Mouse (Mus musculus) urinary bladder, postnatal 14 days (tissue): ENCODE results near the gene Slc38a10.

ENCODE experiments used
- DNase-seq: peaks from one replicate; pipeline ENCODE4 v3.0.0; 2021; ENCODE audit warnings: low spot score

Gene Slc38a10

DNA sequence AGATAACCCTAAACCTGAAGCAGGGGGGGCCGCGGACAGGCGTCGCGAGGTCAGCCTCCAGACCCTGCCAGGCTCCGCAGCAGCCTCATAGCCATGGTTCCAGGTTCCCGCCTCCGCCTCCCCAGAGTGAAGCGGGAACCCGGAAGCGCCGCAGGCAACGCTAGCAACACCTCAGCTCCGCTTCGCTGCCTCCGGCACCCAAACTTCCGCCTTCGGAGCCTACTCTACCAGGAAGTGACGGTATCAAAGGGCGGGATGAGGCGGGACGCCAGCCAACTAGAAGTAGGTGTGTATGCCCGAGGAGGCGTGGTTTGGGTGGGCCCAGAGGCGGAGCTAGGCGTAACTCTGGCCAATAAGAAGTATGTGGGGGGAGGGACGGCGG, at the start of gene Slc38a10:
Slc38a10 (minus strand) TSS at position 234 of the 382 bp plus-strand sequence.
- peak; percentile 100 for DNase-seq

DNA sequence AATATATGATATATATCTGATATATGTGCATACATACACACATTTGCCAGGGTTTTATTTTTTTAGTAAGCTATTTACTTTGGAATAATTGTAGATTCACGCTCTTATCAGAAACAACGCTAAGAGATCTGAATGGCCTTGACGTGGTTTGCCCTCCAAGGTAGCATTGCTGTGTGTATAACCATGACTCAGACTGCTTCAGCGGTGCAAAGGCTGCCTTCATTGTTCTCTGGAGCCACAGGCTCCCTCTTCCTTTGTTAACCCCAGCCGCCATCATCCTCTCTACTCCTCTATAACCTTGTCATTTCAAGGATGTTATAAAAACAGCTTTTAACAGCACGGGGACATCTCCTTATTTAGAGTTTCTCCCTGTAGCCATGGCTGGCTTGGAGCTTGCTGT, 49.5 kb upstream of the Slc38a10 start:
- DNase-seq: no peak

DNA sequence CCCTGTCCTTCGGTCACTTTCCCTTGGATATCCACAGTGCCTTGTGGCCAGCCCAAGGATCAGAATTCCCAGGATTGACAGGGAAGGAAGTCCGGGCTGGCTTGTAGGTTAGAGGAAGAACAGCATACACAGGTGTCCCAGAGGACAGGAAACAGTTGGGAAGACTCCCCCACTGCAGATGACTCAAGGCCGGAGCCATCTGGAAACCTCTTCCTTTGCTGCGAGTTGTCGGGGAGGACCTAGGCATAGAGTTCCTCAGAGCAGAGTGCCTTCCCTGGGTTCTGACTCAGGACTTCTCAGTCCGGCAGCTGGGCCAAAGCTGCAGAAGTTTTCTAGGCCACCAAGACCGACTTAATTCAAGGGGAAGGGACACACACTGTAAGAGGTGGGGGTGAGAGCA, 48.6 kb upstream of the Slc38a10 start:
- no peak for DNase-seq

DNA sequence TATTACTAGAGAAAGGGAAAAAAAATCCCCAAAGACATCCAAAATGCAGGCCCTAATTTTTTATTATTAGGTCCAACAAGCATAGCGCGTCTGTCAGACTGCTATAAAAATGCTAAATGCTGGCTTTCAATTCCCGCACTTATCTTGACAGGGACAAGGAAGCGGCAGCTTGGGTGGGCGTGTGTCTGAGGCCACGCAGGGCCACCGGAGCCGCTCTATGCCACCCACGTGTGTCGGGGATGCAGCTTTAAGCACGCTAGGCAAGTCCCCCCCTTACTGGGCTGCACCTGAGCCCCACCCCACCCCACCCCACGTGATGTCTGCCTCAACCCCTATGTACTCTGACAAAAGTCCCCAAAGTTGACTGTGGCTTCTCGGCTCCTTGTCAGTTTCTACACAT, 47.7 kb upstream of the Slc38a10 start:
- no peak for DNase-seq

DNA sequence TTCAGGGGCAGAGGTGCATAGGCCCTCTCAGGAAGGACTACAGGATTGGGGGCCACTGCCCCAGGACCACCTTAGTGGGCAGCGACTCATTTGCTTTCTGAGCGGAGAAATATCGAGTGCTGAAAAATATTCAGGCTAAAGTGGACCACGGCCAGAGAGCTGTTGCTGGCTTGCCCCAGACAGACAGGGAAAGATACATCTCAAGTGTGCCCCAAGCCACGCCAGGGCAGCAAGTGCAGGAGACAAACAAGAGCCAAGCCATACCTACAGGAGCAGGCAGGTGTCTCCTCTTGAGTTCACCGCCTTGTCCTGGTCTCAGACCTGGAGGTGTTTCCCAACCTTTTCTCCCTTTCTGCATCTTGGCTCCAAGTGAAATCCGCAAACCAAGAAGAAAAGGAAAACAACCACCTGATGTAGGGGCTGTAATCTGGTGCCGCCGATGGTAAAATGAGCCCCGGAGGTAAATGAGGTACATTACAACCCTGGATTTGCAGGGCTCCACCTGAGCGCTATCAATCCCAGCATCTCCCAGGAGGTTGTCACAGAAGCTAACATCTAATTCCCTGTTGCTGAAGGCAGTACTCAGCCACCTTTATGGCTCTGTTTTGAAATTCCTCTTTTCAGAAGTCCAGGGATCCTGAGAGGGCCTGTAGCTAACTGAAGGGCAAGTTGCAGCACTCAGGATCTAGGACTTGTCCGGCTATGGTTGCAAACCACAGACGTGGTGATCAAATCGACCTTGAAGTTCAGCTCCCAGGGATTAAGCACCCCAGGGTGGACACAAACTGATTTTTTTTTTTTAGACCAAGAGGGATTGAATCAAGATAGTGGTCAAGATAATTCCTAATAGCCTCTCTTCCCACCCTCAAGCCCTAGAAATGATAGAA, 39.6 kb upstream of the Slc38a10 start:
- no peak for DNase-seq

DNA sequence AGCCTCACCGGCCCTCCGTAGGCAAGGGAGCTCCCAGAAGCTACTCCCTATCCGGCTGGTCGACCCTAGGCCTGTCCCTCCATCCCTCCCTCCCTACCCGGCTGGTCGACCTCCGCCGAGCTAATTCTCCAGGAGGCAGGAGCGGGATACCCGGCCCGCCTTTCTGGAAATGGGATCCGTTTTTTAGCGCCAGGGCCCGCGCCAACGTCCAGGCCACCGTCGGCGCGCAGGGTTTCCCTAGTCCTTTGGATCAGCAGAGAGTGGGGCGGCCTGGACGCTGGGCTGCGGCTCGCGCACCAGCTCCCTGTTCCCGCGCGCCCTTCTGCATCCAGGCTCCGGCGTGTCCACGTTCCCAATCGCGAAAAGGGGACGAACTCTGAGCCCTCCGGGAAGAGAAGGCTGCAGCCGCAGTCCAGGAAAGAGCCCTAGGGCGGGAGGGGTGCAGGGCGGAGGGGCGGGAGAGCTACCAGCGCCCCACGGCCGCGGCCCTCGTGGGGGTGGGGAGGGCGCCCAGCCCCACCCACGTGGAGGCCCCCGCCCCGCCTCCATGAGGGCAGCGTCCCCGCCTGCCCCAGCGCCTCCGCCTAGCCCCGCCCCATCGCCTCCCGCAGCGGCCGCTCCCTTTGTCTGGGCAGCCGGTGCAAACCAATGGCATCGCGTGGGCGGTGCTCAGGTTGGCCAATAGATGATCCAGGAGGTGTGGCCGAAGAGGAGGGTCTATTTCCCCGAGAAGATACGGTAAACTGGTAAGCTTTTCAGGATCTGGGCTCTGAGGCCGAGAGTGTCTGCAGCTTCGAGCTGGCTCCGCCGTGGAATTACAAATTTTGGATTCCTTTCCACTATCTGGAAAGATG, 38.5 kb upstream of the Slc38a10 start:
- peak; percentile 99 for DNase-seq

DNA sequence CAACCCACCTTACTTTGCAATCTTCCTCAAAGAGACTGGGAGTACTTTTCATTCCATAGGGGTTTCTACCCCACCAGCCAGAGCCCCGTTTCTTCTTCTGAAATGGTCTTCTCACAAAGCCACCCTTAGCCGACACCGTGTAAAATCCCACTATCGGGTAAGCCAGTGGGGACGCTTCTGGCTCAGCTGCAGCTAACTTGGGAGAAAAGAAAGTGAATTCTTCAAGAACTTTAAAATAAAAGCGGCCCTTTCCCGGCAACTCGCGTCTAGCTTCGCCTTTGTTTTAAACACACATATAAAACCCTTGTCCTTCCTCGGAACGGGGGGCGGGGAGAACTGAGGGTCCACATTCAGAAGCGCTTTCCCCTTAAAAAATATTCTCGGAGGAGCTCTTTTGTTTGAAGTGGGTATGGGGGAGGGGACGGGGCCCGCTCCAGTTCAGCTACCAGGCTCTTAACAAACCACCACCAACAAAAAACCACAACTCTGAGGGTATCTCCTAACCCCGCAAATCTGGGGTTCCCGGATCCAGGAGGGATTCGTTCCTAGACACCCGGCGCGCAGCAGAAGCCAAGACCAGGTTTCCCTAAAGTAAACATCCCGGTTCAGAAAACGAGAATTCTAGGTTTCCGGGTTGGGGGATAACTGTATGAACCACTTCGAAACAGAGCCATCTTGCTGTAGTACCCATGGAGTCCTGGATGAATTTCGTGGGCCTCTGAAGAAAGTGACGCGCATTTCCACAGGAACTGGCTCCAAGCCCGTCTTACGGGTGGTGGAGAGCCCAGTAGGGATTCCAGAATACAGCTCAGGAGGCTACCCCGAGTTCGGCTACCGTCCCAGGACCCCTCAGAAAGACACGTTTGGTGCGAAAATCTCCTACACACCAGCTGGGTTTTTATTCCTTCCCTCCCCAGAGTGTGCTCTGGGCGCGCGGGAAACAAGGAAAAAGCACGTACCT, 37.6 kb upstream of the Slc38a10 start:
- DNase-seq: peak; percentile 58

DNA sequence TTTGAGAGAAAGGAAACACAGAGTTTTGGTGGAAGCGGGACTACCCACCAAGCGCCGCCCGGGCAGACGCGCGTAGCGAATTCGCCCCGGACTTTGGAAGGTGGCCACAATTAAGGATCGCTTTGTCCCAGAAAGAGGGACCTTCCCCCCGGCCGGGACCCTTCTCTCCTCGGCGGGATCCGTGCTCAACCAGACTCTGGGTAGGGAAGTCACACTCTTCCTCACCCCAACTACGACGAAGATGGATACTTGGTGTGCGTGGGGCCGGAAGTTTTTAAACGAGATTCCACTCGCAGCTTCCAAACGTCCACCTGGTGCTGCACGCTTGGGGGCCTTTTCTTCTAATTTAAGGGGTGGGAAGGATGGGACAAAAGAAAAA, 36.9 kb upstream of the Slc38a10 start:
- DNase-seq: peak; percentile 38

DNA sequence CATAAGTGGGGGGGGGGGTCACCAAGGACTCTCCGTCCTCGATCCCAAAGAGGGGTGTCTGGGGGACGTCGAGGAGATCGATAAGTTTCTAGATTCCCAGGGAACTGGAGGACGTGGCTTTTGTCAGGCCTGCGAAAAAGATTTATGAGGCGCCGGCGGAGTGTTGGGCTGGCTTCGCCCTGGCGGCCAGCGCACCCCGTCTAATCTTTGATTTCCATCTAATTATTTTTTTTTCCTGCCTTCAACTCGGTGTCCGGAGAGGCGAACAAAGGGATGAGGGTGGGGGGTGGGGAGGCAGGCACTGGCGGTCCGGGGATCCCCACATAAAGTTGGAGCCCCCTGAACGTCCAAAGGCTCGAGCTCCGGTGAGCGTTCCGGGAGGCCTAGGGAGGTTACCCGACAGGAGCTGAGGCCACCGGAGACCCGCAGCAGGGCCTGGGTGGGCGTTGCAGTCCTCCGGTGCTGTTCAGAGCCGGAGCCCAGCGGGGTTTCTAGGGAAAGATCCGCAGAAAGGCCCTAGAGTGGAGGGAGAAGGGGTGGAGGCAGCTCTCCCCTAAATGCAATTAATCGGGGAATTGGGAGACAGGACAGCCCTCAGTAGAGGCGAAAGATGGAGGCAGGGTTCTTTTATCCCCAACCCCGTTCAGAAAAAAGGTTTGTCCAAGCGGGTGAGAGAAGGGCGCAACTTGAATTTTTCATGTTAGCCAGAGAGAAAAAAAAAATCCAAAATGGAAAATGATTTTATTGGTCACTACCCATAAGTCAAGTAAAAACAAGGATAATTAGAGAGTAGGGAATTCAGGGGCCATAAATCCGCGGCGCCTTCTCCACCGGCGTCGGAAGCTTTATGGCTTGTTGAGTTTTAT, 36.3 kb upstream of the Slc38a10 start:
- DNase-seq: peak; percentile 56

DNA sequence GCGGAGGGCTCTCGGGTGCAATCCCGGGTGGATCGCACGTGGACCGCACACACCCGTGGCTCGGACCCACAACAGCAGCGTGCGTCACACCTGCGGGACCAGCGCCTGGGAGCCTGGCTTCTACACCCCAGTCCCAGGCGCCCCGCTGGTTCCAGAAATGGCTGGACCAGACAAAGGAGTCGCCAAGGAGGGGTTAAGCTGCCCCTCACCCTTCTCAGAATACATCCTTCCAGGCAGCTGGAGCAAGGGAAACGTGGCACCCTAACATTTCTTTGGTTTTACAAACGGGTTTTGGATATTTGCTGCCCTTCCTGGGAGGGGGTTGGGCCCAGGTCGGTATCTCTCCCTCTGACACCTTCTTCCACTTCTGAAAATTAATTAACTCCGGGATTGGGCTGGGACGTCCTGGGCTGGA, 35.7 kb upstream of the Slc38a10 start:
- no peak for DNase-seq

DNA sequence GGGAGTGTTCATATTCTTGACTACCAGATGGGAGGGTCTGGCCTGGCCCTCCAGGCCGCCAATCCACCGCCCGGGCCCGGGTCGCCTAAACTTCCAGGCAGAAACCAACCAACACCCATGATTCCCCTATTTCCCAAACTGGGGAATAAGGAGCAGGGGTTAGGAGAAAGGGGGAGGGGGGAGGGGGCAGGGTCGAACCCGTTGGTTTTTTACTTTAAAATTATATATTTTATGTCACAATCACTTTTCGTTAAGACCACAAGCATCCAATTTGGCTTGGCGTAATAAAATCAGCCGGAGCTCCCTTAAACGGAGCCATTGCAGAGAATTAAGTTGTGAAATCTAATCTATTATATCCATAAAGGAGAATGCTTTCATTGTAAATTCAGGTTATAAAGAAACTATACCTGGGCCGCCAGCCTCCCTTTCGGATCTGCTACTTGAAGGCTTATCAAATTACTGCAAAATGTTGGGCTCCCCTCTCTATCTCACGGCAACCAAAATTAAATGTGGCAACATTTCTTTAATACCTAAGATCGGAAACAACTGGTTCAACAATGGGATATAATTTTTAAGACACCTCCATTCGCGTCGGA, 35.1 kb upstream of the Slc38a10 start:
- DNase-seq: no peak

DNA sequence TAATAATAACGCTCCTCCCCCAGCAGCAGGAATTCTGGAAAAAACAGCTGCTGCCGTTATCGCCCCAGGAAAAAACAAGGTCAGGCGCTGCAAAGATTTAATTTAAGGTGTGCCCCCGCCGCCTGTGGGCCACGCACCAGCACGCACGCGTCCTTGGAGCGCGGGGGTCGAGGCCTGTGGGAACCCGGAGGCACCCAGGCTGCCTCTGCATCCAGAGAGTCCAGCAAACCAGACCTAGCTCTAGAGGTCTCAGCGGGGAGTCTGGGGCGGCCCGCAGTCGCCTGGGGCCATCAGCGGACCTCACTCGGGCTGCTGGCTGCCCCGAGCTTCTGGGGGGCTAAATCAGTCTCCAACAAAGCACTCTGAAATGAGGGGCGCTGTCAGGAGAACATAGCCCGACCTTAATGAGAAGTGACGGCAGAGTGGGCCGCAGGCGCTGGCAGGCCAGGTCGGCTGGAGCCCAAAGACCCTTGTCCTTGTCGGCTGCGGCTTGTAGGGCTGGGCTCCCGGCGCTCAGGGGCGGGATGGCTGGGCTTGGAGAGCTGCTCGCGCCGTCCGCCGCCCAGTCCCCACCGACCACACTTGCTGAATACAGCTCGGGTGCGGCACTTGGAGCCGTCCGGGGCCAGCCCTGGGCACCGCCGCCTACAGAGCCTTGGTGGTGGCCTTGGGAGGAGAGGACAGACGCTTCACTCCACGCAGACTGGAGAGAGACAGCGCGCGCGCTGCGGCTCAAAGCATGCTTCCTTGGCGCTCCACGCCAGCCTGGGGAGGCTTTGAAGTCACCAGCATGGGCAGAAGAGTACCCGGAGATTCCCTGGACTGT, 34.4 kb upstream of the Slc38a10 start:
- peak; percentile 24 for DNase-seq

DNA sequence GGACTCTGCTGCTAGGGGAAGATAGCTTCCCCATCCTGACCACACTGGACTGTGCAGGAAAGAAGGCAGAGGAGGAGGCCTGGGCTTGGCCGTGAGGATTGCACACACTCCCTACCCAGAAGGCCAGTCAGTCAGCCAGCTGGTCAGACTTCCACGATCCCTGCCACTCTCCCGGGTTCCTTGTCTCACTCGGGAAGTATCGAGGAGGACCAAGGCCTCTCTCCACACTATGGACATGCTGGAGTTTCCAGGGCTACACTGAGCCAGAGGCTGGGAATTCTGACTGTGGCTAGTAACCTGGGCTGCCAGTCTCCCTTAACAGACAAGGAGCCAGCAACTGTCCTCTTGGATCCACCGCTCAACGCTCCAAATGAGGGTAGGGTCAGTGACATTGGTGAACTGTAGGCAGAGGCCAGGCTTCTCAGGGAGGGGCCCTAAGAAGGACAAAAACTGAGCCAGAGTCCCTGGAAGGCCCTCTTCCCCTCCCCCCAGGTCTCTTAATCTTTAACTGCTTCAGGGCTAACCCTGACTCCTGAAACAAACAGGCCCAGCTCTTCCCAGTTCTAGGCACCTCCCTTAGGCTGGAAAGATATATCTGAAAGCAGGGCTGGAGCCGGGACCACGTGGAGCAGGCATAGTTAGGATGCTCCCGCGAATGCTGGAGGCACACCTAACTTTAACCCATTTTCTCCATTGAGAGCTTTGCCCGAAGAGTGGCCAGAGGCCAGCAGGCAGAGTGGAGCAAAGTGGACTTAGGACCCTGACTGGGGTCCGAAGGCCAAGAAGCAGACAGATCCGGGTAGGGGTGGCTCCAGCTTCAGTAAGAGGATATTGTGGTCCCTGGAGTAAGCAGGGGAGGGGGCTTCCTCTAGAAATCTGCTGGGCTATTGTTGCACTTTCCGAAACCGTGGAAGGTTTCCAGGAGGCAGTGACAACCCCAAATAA, 33.5 kb upstream of the Slc38a10 start:
- peak; percentile 32 for DNase-seq

DNA sequence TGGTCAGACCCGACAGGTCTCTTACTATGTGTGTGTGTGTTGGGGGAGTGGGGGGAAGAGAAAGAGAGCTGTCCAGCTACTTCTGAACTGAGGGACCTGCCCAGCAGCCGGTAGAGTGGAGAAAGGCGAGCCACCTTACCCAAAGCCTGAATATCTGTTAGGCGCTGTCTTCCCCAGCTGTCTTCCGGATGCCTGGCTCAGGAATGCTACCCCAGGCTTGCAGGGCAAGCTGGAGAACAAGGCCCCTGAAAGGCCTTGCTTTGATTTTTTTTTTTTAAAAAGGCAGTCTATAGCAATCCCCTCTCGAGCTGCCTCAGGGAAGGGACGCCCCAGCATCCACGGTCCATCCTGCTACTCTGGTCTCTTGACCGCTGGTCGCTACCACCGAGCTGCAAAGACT, 32.6 kb upstream of the Slc38a10 start:
- no peak for DNase-seq

DNA sequence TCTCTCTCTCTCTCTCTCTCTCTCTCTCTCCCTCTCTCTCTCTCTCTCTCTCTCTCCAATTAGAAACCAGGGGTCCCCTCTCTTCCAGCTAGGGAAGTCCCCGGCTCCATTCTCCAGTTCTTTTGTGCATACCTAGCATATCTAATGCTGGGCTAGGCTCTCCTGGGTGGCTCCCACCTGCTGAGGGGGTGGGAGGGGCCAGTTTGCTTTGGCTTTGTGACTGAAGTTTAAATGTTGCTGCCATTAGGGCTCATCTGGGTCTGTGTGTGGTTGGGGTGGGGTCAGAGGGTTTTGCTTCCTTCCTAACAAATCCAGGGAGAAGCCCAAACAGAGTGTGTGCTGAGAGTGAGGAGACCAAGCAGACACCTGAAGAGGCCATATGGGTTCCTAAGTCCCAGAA, 32.0 kb upstream of the Slc38a10 start:
- no peak for DNase-seq

DNA sequence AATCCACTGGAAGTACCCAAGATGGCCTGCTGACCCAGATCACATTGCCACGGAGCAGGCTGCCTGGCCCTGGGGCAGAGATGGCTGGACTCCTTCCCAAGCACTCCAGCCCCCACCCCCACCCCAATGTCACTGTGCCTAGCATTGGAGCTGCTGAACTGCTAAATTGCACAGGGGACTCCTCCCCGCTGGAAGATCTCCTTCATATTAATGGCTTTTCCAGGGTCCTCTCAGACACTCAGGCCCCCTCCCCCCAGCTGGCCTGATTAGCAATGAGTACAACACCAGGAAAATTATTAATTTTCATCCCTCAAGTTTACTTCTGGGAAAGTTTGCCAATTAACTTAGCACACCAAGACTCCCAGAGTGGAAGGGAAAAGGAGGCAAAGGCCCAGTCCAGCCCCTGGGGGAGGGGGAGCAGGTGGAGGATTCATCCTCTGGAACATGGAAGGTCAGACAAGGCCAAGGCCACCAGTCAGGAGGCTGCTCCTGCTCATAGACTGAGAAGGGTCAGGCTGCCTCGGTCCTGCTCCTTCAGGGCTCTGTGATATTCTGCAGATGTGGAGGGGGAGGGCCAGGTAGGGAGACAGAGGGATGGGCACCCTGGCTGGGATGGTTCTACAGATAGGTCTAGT, 31.4 kb upstream of the Slc38a10 start:
- DNase-seq: no peak

DNA sequence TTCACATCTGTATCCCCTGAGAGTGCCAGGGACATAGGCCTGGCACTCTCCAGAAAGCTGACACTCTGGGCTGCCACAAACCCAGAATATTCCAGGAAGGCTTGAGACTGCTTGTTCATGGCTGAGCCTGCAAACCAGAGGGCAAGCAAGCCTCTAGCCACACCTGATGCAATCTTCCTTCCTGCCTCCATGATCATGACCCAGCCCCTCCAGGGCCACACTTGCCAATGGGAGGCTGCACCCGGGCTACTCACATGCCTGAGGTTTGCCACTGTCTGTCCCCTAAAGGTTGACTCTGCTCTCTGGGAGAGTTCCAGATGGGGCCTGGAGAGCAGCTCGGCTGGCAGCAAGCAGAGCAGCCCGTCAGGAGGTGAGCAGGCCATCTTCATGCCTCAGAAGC, 30.2 kb upstream of the Slc38a10 start:
- DNase-seq: no peak

DNA sequence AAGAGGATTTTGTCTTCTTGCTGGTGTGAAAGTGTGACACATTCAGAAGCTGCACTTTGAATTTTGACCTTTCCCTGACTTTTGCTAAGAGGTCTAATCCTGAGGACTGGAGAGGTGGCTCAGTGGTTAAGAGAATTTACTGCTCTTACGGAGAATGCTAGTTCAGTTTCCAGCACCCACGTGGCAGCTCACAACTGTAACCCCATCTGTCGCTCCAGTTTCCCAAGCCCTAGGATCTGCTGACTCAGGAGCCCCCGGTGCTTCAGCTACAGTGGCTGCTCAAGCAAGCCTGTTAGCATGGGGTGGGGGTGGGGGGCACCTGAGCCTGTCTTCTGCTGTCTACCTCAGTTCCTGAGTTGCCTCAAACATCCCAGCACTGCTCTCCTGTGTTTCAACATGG, 28.2 kb upstream of the Slc38a10 start:
- no peak for DNase-seq
